Mouse (Mus musculus) hindlimb bud, embryonic 11.5 days (tissue): ENCODE measurements around the gene Lck.

Experiments
- DNase-seq: peaks from one replicate; pipeline ENCODE4 v3.0.0-alpha.2; 2012; ENCODE audit warnings: low read depth, low spot score; ENCODE audit errors: extremely low spot score

The Lck gene

GRCm38 (mm10) chr4:129509650-129510049 is 63.8 kb downstream of the Lck start:
- no peak for DNase-seq

GRCm38 (mm10) chr4:129508834-129509600 is 64.4 kb downstream of the Lck start:
- DNase-seq: no peak

- no peak for DNase-seq
Measured at GRCm38 (mm10) chr4:129508237-129508515, 65.3 kb downstream of the Lck start.

GRCm38 (mm10) chr4:129507434-129508236 is 65.8 kb downstream of the Lck start:
- no peak for DNase-seq

- no peak for DNase-seq
Measured at GRCm38 (mm10) chr4:129505511-129505910, 67.9 kb downstream of the Lck start.

- DNase-seq: no peak
Measured at GRCm38 (mm10) chr4:129502901-129503444, 70.5 kb downstream of the Lck start.

- DNase-seq: no peak
Measured at GRCm38 (mm10) chr4:129502327-129502888, 71.0 kb downstream of the Lck start.

- DNase-seq: no peak
Measured at GRCm38 (mm10) chr4:129500607-129501566, 72.6 kb downstream of the Lck start.

GRCm38 (mm10) chr4:129500017-129500416 is 73.4 kb downstream of the Lck start:
- no peak for DNase-seq

GRCm38 (mm10) chr4:129498941-129499340 is 74.5 kb downstream of the Lck start:
- no peak for DNase-seq
